Mouse (Mus musculus) monocyte, adult 5-6 weeks (primary cell): ENCODE results near the gene Kif21a. TPM values are rescaled to one million over a fixed set of nuclear protein-coding genes. Genes with fewer than 3 reads are reported as not detected.

ENCODE experiments used
- ATAC-seq: fragments of 153-309, 156-312 bp; replicated peaks from 2 replicates; pipeline ENCODE4 v1.8.0; 2017; ENCODE audit warnings: mild to moderate bottlenecking; ENCODE audit not compliant: low TSS enrichment, insufficient number of reproducible peaks, severe bottlenecking, poor library complexity, low FRiP score
- total RNA-seq: library from RNA; stranded (forward); fragments of 200-1000, 200-491, 200-594 nt; gene quantifications from 3 replicates; pipeline ENCODE4 v1.2.3, GENCODE M21; 2017

Kif21a gene
- total RNA-seq, 1 experiment from 2014 or later, result not detected

DNA sequence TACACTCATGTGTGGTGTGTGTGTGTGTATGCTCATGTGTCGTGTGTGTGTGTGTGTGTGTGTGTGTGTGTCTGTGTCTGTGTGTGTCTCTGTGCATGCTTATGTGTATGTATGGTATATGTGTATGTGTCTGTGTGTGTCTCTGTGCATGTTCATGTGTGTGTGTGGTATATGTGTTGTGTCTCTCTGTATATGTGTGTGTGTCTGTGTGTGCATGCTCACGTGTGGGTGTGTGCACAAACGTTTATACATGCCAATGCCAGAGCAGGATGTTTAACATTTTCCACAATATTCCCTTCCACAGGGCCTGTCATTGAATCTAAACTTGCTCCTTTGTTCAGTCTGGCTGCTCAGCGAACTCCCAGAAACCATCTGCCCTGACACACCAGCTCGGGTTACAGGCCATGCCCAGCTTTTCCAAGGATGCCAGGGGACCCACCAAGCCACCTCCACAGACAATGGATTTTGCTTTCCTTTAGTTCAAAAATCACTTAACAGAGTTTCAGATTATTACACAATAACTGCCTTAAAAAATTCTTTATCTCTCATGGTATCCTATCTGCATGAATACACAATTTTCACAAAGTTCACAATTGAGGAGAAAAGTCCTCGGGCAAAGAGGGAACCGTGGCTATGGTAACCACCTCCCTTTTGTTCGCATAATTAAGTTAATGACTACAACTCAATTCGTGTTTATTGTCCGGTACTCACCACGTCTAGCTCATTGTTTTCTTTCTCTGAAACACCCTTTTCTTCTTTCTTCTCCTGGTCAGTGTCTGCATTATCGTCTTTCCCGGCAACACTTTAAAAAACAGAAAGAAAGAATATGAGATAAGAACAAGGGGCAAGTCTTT is 77.6 kb downstream of the Kif21a start:
- no peak for ATAC-seq

DNA sequence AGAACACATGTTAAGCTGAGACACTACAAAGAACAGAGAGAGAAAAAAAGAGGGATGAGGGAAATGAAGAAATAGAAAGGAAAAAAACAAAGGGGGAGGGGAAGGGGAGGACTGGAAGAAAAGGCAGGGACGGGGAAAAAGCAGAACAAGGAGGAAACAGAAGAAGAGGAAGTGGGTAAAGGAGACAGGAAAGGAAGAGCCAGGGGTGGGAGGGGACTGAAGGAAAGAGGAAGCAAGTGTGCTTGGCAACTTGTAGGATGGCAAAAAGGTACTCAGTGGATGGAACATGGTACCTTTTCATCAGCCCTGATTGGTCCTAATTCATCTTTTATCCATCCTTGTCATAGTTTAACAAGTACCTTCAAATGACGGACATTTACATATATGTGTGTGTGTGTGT is 86.4 kb downstream of the Kif21a start:
- ATAC-seq, result no peak

DNA sequence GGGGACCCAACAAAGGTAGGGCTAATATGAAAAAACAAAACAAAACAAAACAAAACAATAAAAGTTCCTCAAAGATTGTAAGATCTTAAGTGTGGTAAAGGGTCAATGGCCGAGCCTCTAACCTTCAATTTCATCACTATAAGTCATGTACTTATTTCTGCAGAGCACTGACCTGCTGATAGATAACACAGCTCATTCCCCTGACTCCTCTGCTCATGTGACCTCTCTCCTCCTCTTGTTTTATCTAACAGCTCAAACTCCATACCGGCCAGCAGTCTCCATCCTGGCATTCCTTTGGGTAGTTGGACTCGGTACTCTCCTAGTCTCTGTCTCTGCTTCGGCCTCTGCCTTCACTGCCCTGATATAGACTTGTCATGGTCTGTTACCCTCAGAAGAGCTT is 87.2 kb downstream of the Kif21a start:
- ATAC-seq, result no peak

DNA sequence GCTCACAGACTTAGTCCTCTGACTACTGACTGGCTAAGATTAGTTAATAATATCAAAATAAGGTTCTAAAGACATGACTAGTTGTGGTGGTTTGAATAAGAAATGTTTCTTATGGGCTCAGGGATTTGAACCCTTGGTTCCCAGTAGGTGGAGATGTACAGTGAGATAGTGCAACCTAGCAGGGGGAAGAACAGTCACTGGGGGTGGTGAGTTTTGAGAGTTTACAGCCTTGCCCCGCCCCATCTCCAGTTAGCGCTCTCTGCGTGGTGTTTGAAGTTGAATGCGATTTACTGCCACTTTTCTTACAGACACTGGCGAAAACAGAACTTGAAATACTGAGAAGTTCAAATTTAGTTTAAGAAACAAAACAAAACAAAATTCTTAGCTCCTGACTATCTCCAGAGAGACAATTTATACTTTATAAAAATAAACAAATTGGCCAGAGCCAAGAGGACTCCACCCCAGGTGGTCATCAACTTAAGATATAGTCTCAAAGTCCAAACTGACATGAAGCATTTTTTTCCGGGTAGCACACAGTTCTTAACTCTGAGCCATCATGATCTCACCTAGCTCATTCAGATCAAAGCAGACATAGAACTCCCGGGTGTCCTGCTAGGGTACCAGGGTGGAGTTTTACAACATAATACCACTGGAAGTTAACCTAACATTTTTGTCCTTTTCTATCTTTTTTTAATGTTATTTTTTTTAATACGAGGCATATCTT is 88.8 kb downstream of the Kif21a start:
- no peak for ATAC-seq

DNA sequence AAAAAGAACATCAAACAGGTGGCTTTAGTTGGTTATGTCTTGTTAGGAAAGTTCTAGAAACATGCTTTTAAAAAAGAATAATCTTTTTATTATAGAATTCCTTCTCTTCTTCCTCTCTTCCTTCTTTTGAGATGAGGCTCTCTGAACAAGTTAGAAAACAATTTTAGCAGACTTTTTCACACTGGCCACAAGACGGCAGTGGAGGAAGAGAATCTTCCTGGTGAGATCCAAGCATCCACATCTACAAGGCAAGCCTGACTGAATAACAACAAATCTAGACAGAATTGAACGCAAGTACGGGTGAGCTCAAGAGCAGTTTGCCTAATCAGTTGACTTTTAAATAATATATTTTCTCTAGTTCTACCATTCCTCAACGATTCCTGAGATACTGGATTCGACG is 98.4 kb downstream of the Kif21a start:
- ATAC-seq, result no peak

DNA sequence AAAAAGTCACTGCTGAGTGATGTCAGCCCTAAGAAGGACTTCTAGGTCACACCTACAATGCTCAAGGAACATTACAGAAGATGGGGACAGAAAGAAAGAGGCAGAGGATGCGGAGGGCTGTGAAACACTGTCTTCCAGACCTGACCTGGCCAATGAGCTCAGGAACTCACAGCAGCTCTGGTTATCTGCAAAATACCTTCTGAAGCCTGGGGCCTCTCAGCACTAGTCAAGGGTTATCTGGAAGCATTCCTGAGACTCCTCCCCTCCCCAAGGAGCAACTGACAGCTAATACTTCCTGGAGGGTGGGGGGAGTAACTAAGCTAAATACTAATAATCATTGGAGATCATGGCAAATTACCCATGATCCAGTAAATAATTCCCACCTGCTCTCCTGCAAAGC is 111.3 kb downstream of the Kif21a start:
- ATAC-seq, result no peak

DNA sequence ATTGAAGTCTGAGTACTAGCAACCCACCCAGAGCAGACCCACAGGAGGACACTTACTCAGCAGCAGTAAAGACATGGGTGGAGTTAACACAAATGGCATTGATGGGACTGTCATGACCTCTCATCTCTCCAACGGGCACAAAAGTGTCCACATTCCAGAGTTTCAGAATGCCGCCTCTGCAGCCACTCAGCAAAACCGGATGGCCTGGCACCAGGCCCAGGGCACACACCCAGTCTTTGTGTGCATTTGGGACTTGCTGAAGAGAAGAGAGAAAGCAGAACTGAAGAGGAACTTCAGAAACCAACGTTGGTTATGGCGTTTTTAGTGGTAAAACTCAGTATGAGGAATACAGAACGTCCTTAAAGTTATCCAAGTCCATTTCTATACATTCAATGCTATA is 114.2 kb downstream of the Kif21a start:
- ATAC-seq, result no peak

DNA sequence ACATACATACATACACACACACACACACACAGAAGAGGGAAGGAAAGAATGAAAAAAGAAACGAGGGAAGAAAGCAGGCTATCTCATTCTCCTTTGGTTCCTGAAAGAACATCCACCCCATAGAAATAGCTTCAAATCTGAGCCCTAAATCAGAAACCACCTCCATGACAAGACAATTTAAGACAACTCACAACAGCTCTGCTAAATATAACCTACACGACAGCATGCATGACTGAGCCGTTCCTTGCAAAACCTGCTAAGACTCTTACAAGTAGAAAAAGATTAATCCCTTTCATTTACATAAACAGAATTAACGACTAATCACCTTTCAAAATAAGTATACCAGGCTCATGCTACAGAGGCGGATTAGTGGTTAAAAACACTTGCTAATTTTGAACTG is 118.3 kb downstream of the Kif21a start:
- ATAC-seq, result no peak

DNA sequence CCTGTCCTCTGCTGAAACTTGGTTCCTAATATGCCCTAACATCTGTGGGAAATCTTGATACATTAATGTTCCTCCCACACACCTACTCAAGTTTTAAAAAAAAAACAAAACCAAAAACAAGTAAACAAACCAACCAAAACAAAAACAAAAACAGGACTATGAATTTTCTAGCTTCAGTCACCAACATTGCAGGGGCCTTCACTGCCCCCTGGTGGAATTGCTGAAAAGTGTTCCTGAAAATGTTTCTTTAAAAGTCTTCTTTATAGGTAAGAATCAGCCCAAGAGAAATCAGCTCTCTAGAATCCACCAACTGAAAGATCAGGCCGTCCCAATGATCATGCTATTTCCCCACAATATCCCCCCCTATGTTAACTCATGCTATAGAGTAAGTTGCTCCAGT is 120.7 kb downstream of the Kif21a start:
- ATAC-seq, result no peak

DNA sequence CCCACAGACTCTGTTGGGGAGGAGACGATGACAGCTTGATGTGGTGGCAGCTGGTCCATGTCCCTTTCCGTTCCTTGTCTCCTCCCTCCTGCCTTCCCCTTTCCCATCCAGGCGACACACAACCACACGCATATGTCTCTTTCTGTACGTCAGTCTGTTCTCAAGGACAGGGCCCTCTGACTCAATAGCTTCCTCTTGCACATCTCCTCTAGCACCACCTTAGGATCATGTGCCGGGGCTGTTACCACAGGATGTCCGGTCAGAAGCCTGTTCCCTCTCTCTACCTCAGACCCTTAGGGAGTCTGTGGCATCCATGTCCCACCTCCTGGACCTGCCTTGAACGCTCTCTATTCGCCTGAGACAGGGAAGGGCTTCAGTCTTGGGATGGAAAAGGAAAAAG is 153.3 kb downstream of the Kif21a start:
- ATAC-seq, result no peak

DNA sequence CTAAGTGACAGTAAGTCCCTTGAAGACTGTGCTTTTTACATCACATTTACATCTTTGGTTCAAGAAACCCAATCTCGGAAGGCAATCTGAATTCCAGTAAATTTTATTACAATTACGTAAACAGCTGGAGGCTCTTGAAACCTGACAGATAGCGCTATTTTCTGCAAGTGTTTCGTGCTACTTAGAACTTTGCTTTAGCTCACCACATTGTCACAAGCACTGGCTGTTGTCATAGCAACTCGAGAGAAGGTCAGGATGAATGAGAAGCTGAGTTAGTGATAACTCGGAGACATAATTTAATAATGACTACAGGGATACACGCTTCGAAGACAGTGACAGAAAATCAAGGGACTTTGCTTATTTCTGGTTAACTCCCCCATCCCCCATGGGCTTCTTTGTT is 162.3 kb downstream of the Kif21a start:
- no peak for ATAC-seq

Other genes with a start within 250 kb of the Kif21a start
- gene Abcd2, start 141.9 kb upstream of the Kif21a start, total RNA-seq, result 23.4 to 36.4 TPM (median 32.9 TPM) in 3 replicates
- not detected in 3 replicates for gene CN725425, start 149.5 kb upstream of the Kif21a start, total RNA-seq